Mouse (Mus musculus): ENCODE data around the gene Gm30083. TPM values are rescaled to one million over a fixed set of nuclear protein-coding genes. Genes with fewer than 3 reads are reported as not detected.

The Gm30083 gene
- total and polyA plus RNA-seq, 3 experiments: not detected

DNA sequence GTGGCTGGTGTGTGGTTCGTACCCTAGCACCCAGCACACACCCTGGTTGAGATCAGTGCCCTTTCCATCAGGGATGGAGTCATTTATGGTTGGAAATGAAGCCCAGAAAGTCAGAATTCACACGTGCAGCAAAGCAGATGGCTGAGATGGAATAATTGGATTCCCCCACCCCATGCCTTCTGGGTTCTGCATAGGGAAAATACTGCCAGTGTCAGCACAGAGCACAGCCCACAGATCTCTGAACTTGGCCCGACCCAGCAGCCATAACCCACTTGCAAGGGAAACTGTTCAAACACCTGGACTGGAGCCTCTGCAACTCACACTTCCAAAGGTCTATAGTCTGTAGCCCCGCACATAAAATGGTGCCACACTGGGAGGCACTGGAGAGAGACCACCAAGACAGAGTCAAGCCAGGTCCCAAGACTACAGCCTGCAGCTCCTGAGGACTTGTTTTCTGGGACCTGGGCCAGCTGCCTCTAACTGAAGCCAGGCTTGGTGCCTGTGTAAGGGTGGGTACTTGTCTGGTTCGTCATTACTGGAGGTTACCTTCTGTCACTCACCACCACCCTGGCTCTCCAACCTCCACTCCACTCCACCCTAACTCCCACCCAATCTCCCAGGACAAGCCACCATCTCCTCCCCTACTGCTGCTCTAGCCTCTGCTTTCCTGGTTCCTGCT, 35.3 kb upstream of the Gm30083 start:
- no peak overlapping the region for H3K4me3 ChIP-seq (ENCODE audit: control insufficient read depth in 1 of 2, insufficient read depth in 1 of 2, low read depth in 2 of 2, low read length in 2 of 2)
- H3K79me2 ChIP-seq (ENCODE audit: control insufficient read depth, insufficient read depth, low read length, poor library complexity): no peaks in the 10 kb centered on the region
- no peaks in the 10 kb centered on the region for H3K36me3 ChIP-seq (ENCODE audit: control insufficient read depth in 1 of 2, insufficient read depth in 2 of 2, low read length in 2 of 2)
- TF ChIP-seq TBP (IDR thresholded peaks at IDR 0.05; ENCODE audit: low read depth, low read length) (no peak), MAFK (IDR thresholded peaks at IDR 0.05; ENCODE audit: borderline replicate concordance, low read depth, low read length) (no peak), RCOR1 (IDR thresholded peaks at IDR 0.05; ENCODE audit: low read depth, low read length) (no peak), UBTF (IDR thresholded peaks at IDR 0.05; ENCODE audit: borderline replicate concordance, insufficient read depth, low read depth, low read length) (no peak)
- H3K4me1 ChIP-seq (ENCODE audit: control insufficient read depth in 1 of 2, insufficient read depth in 2 of 2, low read length in 2 of 2): no peaks in the 10 kb centered on the region
- no peak for DNase-seq (ENCODE audit: low read depth, low spot score)
- no peak overlapping the region for H3K9ac ChIP-seq (ENCODE audit: control insufficient read depth, low read depth, low read length, poor library complexity, severe bottlenecking)
- no peaks in the 10 kb centered on the region for H3K27me3 ChIP-seq (ENCODE audit: control insufficient read depth in 1 of 2, insufficient read depth in 2 of 2, low read length in 2 of 2)
- no peaks in the 10 kb centered on the region for H3K9me3 ChIP-seq (replicated peaks; ENCODE audit: insufficient read depth, low read length)
- H3K27ac ChIP-seq (ENCODE audit: control insufficient read depth, low read depth, low read length): no peak overlapping the region

DNA sequence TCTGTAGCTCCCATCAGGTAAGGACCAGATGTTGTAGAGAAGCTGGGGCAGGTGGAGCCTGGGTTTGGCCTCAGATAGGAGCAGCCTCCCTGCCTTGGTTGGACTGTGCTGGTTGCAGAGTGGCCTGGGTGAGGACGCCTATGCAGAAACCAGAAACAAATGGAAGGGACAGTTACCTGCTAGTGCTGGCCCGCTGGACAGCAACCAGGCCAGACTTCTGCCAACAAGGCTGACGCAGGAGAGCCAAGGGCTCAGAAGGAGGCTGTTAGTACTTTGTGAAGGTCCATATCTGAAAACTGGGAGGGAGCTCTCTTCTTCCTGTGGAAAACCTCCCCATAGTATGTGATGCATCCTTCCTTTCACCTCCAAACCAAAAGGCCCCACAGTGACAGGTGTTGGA, 28.4 kb upstream of the Gm30083 start:
- TF ChIP-seq BHLHE40 (IDR thresholded peaks at IDR 0.05; ENCODE audit: borderline replicate concordance, low read depth, low read length) (no peak), EP300 (IDR thresholded peaks at IDR 0.05; ENCODE audit: low read depth in 1 of 2, low read length in 2 of 2) (no peak), E2F4 (IDR thresholded peaks at IDR 0.05; ENCODE audit: borderline replicate concordance, low read depth, low read length) (no peak), MYC (IDR thresholded peaks at IDR 0.05; ENCODE audit: low read depth, low read length) (no peak), USF1 (IDR thresholded peaks at IDR 0.05; ENCODE audit: low read depth, low read length) (no peak), ZC3H11A (IDR thresholded peaks at IDR 0.05; ENCODE audit: low read depth, low read length) (no peak), GATA1 (IDR thresholded peaks at IDR 0.05; ENCODE audit: low read depth, low read length) (no peak), CHD2 (IDR thresholded peaks at IDR 0.05; ENCODE audit: low read length) (no peak), MAFK (IDR thresholded peaks at IDR 0.05; ENCODE audit: borderline replicate concordance, low read depth, low read length) (no peak)
- H3K27ac ChIP-seq (ENCODE audit: control insufficient read depth, low read depth, low read length): no peak overlapping the region
- no peaks in the 10 kb centered on the region for H3K4me1 ChIP-seq (ENCODE audit: control insufficient read depth in 1 of 2, insufficient read depth in 2 of 2, low read length in 2 of 2)

GRCm38 (mm10) chr14:34041241-34041640, 26.3 kb upstream of the Gm30083 start:
- no peaks in the 10 kb centered on the region for H3K36me3 ChIP-seq (ENCODE audit: control insufficient read depth in 1 of 2, insufficient read depth in 2 of 2, low read length in 2 of 2)
- no peak overlapping the region for H3K9ac ChIP-seq (ENCODE audit: control insufficient read depth, low read depth, low read length, poor library complexity, severe bottlenecking)
- H3K4me1 ChIP-seq (ENCODE audit: control insufficient read depth in 1 of 2, insufficient read depth in 2 of 2, low read length in 2 of 2): no peaks in the 10 kb centered on the region
- no peaks in the 10 kb centered on the region for H3K27me3 ChIP-seq (ENCODE audit: control insufficient read depth in 1 of 2, insufficient read depth in 2 of 2, low read length in 2 of 2)
- no peak overlapping the region for H3K4me3 ChIP-seq (ENCODE audit: control insufficient read depth in 1 of 2, insufficient read depth in 1 of 2, low read depth in 2 of 2, low read length in 2 of 2)
- no peak overlapping the region for H3K27ac ChIP-seq (ENCODE audit: control insufficient read depth, low read depth, low read length)
- H3K9me3 ChIP-seq (replicated peaks; ENCODE audit: insufficient read depth, low read length): no peaks in the 10 kb centered on the region
- DNase-seq (ENCODE audit: low read depth, low spot score): no peak
- no peaks in the 10 kb centered on the region for H3K79me2 ChIP-seq (ENCODE audit: control insufficient read depth, insufficient read depth, low read length, poor library complexity)
- no peak for TF ChIP-seq MXI1 (IDR thresholded peaks at IDR 0.05; ENCODE audit: low read depth, low read length)
- no peak for TF ChIP-seq POLR2A (IDR thresholded peaks at IDR 0.05; ENCODE audit: control insufficient read depth in 1 of 2, insufficient read depth in 1 of 2, low read depth in 1 of 2, low read length in 2 of 2, poor library complexity in 1 of 2)
- TF ChIP-seq BHLHE40 (IDR thresholded peaks at IDR 0.05; ENCODE audit: borderline replicate concordance, low read depth, low read length): no peak
- TF ChIP-seq GABPA (IDR thresholded peaks at IDR 0.05; ENCODE audit: low read depth, low read length): no peak
- no peak for TF ChIP-seq CTCF (IDR thresholded peaks at IDR 0.05 in 2 of 3, conservative IDR thresholded peaks at IDR 0.05 in 1 of 3; ENCODE audit: control insufficient read depth in 1 of 3, insufficient read depth in 1 of 3, low read depth in 2 of 3, low read length in 3 of 3, poor library complexity in 1 of 3, severe bottlenecking in 1 of 3)
- no peak for TF ChIP-seq RAD21 (IDR thresholded peaks at IDR 0.05; ENCODE audit: low read depth, low read length)
- TF ChIP-seq RCOR1 (IDR thresholded peaks at IDR 0.05; ENCODE audit: low read depth, low read length): no peak
- TF ChIP-seq TAL1 (IDR thresholded peaks at IDR 0.05; ENCODE audit: low read length): no peak
- TF ChIP-seq MYC (IDR thresholded peaks at IDR 0.05; ENCODE audit: low read depth, low read length): no peak
- TF ChIP-seq POLR2AphosphoS5 (IDR thresholded peaks at IDR 0.05; ENCODE audit: borderline replicate concordance, low read depth, low read length): no peak
- TF ChIP-seq JUND (IDR thresholded peaks at IDR 0.05; ENCODE audit: low read depth, low read length): no peak
- TF ChIP-seq E2F4 (IDR thresholded peaks at IDR 0.05; ENCODE audit: borderline replicate concordance, low read depth, low read length): no peak
- TF ChIP-seq ZMIZ1 (IDR thresholded peaks at IDR 0.05; ENCODE audit: low read depth, low read length): no peak
- no peak for TF ChIP-seq MAZ (IDR thresholded peaks at IDR 0.05; ENCODE audit: low read depth, low read length)
- no peak for TF ChIP-seq NRF1 (IDR thresholded peaks at IDR 0.05; ENCODE audit: insufficient read depth, low read depth, low read length, poor library complexity, severe bottlenecking)
- no peak for TF ChIP-seq MAFK (IDR thresholded peaks at IDR 0.05; ENCODE audit: borderline replicate concordance, low read depth, low read length)
- TF ChIP-seq CHD1 (IDR thresholded peaks at IDR 0.05; ENCODE audit: low read depth, low read length): no peak

More for the DNA sequence above, 28.4 kb upstream of the Gm30083 start:
- Histone ChIP-seq H3K36me3 (ENCODE audit: control insufficient read depth in 1 of 2, insufficient read depth in 2 of 2, low read length in 2 of 2) (no peaks in the 10 kb centered on the region), H3K4me3 (ENCODE audit: control insufficient read depth in 1 of 2, insufficient read depth in 1 of 2, low read depth in 2 of 2, low read length in 2 of 2) (no peak overlapping the region), H3K27me3 (ENCODE audit: control insufficient read depth in 1 of 2, insufficient read depth in 2 of 2, low read length in 2 of 2) (no peaks in the 10 kb centered on the region), H3K9ac (ENCODE audit: control insufficient read depth, low read depth, low read length, poor library complexity, severe bottlenecking) (no peak overlapping the region), H3K9me3 (replicated peaks; ENCODE audit: insufficient read depth, low read length) (no peaks in the 10 kb centered on the region), H3K79me2 (ENCODE audit: control insufficient read depth, insufficient read depth, low read length, poor library complexity) (no peaks in the 10 kb centered on the region)
- no peak for DNase-seq (ENCODE audit: low read depth, low spot score)
